Mouse (Mus musculus): ENCODE measurements around the gene Klra7. TPM values are rescaled to one million over a fixed set of nuclear protein-coding genes. Genes with fewer than 3 reads are reported as not detected.
"Not testable (repeated sequence)": the region's sequence is repeated elsewhere in the genome, so short reads cannot be mapped to it uniquely, and the experiment has no call there.

The Klra7 gene
- not detected in 2 replicates for polyA plus RNA-seq (2015; fragmentation: Nextera tagmentation; extraction: Ambion mirVana)

- Histone ChIP-seq H3K4me3 (replicated peaks) (no peak within 1 kb of the TSS), H3K4me2 (no peak within 1 kb of the TSS), H3K9me3 (replicated peaks) (0 out of 2 replicates have a peak, but pooled peaks cover 5% of the 10 kb centered on the region), H3K4me1 (no peaks in the 10 kb centered on the region), H3K27ac (replicated peaks) (no peak within 1 kb of the TSS), H3K27me3 (replicated peaks) (no peaks in the 10 kb centered on the region), H3K9ac (replicated peaks) (no peak within 1 kb of the TSS), H3K36me3 (no peaks in the 10 kb centered on the region)
- no peak for ATAC-seq (ENCODE audit: low FRiP score)
These were observed at the start of gene Klra7 for GRCm38 (mm10) chr6:130233222-130233621. TSS of gene Klra7 (minus strand) at chr6:130233322.

- not testable (repeated sequence) for H3K9ac ChIP-seq (replicated peaks); H3K27ac ChIP-seq (replicated peaks); H3K4me1 ChIP-seq; ATAC-seq (ENCODE audit: low FRiP score); H3K4me2 ChIP-seq; H3K36me3 ChIP-seq; H3K9me3 ChIP-seq (replicated peaks); H3K27me3 ChIP-seq (replicated peaks); H3K4me3 ChIP-seq (replicated peaks)
- WGBS = 78% methylated on average over 1 of the region's 1 CpGs
These were observed 48.7 kb upstream of the Klra7 start, which contains the start of gene Klra10 for GRCm38 (mm10) chr6:130281828-130282227. TSS of gene Klra10 (minus strand) at chr6:130281928.

DNA sequence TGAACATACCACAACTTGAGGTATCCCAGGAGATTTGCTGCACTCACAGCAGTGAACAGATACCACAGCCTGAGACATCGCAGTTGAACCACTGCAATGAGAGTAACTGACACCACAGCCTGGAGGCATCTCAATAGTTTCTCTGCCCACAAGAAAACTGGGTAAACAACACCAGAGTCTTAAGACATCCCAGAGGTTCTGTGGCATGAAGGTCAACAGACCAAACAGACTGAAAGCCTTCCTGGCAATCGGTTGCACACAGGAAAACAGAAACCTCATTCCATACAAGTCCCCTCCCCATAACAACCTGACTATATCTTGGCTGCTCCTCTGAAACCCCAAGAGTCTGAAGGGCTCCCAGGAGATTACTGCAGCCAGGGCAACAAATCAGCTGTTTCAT is 22.2 kb upstream of the Klra7 start:
- Histone ChIP-seq H3K27ac (replicated peaks) (no peak overlapping the region), H3K4me3 (replicated peaks) (no peak overlapping the region), H3K9me3 (replicated peaks) (peaks cover 13% of the 10 kb centered on the region; the same call in 1 of the 2 replicates), H3K4me2 (no peak overlapping the region), H3K4me1 (no peaks in the 10 kb centered on the region), H3K36me3 (no peaks in the 10 kb centered on the region), H3K9ac (replicated peaks) (no peak overlapping the region), H3K27me3 (replicated peaks) (no peaks in the 10 kb centered on the region)
- no peak for ATAC-seq (ENCODE audit: low FRiP score)
- 93% methylated on average over 2 of the region's 2 CpGs for whole genome bisulfite sequencing

DNA sequence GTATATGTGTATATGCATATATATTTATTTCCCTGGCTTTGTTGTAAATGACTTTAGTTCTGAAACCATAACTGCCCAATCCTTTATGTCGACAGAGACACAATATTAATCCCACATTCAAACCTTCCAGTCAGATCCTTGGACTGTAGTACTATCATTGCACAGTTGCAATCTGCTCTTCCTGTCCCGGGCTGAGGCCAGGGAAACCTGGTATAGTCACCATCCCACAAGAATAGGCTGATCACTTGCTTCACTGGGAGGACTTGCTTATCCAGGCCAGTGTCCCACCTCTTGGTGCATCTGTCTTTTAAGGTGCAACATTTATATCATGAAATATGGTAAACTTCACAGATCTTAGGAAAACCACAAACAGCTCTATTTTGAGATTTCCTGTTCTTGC is 4.4 kb upstream of the Klra7 start:
- Histone ChIP-seq H3K4me3 (replicated peaks) (no peak overlapping the region), H3K4me2 (no peak overlapping the region), H3K4me1 (no peaks in the 10 kb centered on the region), H3K27me3 (replicated peaks) (no peaks in the 10 kb centered on the region), H3K27ac (replicated peaks) (no peak overlapping the region), H3K36me3 (no peaks in the 10 kb centered on the region), H3K9ac (replicated peaks) (no peak overlapping the region), H3K9me3 (replicated peaks) (0 out of 2 replicates have a peak, but pooled peaks cover 2% of the 10 kb centered on the region)
- 71% methylated on average over 2 of the region's 2 CpGs for WGBS
- ATAC-seq (ENCODE audit: low FRiP score) = no peak

DNA sequence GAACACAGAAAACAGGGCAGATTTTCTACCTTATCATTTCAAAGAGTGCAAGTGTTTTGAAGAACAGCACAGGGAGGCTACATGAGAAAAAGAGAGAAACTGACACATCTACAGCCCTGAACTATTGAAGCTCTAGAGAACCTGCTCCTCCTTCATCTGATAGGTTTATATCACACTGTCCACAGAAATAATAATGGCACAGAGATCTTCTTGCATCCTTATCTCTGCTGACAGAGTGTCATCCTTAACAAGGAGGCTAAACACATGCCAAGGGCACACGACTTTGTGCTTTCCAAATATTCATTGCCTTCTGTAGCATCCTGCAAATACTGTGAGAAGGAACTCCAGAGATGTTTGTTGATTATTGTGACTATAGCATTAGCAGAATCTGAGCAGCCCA is 3.5 kb upstream of the Klra7 start:
- H3K27ac ChIP-seq (replicated peaks) = no peak overlapping the region
- 53% methylated on average over 1 of the region's 1 CpGs for WGBS

DNA sequence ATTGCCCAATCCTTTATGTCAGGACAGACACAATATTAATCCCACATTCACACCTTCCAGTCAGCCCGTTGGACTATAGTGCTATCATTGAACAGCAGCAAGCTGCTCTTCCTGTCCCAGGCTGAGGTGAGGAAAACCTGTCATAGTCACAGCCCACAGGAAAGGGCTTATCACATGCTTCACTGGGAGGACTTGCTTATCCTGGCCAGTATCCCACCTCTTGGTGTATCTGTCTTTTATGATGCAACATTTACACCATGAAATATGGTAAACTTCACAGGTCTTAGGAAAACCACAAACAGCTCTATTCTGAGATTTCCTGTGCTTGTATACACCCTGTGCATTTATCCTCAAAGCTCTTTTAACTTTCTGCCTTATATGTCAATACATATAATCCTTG is 35.7 kb downstream of the Klra7 start:
- H3K4me3 ChIP-seq (replicated peaks); H3K36me3 ChIP-seq; H3K27me3 ChIP-seq (replicated peaks); H3K9ac ChIP-seq (replicated peaks); H3K27ac ChIP-seq (replicated peaks); H3K4me2 ChIP-seq; H3K9me3 ChIP-seq (replicated peaks); H3K4me1 ChIP-seq; ATAC-seq (ENCODE audit: low FRiP score): not testable (repeated sequence)
- 96% methylated on average over 1 of the region's 1 CpGs for WGBS

More for the DNA sequence above, 3.5 kb upstream of the Klra7 start:
- ATAC-seq (ENCODE audit: low FRiP score) = no peak
- no peaks in the 10 kb centered on the region for H3K4me1 ChIP-seq
- no peaks in the 10 kb centered on the region for H3K36me3 ChIP-seq
- H3K27me3 ChIP-seq (replicated peaks) = no peaks in the 10 kb centered on the region
- no peak overlapping the region for H3K4me3 ChIP-seq (replicated peaks)
- 0 out of 2 replicates have a peak, but pooled peaks cover 2% of the 10 kb centered on the region for H3K9me3 ChIP-seq (replicated peaks)
- no peak overlapping the region for H3K4me2 ChIP-seq
- no peak overlapping the region for H3K9ac ChIP-seq (replicated peaks)

GRCm38 (mm10) chr6:130193012-130193411 is 40.1 kb downstream of the Klra7 start, which contains the start of gene Klra9:
TSS of gene Klra9 (minus strand) at chr6:130193112.
- H3K4me2 ChIP-seq = not testable (repeated sequence)

More at GRCm38 (mm10) chr6:130193012-130193411, 40.1 kb downstream of the Klra7 start, which contains the start of gene Klra9:
- H3K27ac ChIP-seq (replicated peaks); H3K4me1 ChIP-seq; H3K4me3 ChIP-seq (replicated peaks); H3K9me3 ChIP-seq (replicated peaks); H3K27me3 ChIP-seq (replicated peaks); ATAC-seq (ENCODE audit: low FRiP score); H3K36me3 ChIP-seq; H3K9ac ChIP-seq (replicated peaks): not testable (repeated sequence)
- WGBS = 63% methylated on average over 3 of the region's 3 CpGs

Other genes with a start within 250 kb of the Klra7 start
- gene Klra6, start 206.4 kb downstream of the Klra7 start, polyA plus RNA-seq (2015; fragmentation: Nextera tagmentation; extraction: Ambion mirVana) = not detected in 2 replicates
- not detected in 2 replicates for gene Klra4, start 166.1 kb downstream of the Klra7 start, polyA plus RNA-seq (2015; fragmentation: Nextera tagmentation; extraction: Ambion mirVana)
- not detected in 2 replicates for gene Klra8, start 103.4 kb downstream of the Klra7 start, polyA plus RNA-seq (2015; fragmentation: Nextera tagmentation; extraction: Ambion mirVana)
- gene Klra9, start 40.2 kb downstream of the Klra7 start, polyA plus RNA-seq (2015; fragmentation: Nextera tagmentation; extraction: Ambion mirVana) = not detected in 2 replicates
- gene Klra10, start 48.6 kb upstream of the Klra7 start, polyA plus RNA-seq (2015; fragmentation: Nextera tagmentation; extraction: Ambion mirVana) = not detected in 2 replicates
- gene Klra3, start 104.3 kb upstream of the Klra7 start, polyA plus RNA-seq (2015; fragmentation: Nextera tagmentation; extraction: Ambion mirVana) = not detected in 2 replicates
- gene Klra1, start 153.6 kb upstream of the Klra7 start, polyA plus RNA-seq (2015; fragmentation: Nextera tagmentation; extraction: Ambion mirVana) = not detected in 2 replicates

Data from neural tube, embryonic 15.5 days (tissue).